Mouse (Mus musculus) urinary bladder, adult 18-20 months (tissue): Measurements from ENCODE around the gene Abhd17c.
"Not testable (repeated sequence)": the region's sequence is repeated elsewhere in the genome, so short reads cannot be mapped to it uniquely, and the experiment has no call there.

ENCODE experiments used
- DNase-seq, 2 experiments: peaks; one replicate each; pipeline ENCODE4 v3.0.0; 2022; ENCODE audit warnings: low spot score in 2 of 2, mixed read lengths in 2 of 2

Abhd17c gene

DNA sequence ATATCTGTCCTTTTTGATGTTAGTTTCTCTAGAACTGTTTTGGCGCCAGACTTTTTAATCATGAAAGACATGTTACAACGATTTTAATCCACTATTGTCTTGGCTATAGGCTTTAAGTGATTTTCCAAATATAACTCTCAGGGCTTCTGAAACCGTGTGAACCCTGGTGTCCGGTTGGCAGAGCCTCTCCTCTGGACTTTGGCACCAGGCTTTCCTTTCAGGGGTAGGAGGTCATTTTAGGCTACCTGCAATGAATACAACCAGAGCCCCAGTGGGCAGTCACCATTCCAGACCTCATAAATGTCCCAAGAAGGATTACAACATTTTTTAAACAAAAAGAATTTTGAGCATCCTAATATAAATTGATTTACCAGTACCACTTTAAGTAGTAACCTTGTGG, 1.1 kb upstream of the Abhd17c start:
- DNase-seq = no peak

DNA sequence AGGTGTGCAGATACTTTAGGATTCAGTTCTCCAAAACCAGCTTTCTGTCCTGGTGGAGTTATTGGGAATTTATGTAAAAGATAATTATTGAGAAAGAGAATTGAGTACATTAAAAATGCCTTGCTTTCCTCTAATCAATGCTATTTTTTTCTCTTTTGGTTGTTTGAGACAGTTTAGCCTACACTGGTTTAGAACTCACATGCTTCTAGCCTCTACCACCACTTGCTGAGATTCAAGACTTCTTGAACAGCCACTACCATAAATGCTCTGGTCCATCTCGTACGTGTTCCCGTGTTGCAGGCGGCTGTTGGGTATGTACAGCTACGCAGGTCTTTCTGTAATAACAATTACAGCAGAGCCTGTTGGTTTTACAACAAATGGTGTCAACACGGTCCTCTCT, 681 bp upstream of the Abhd17c start:
- DNase-seq = no peak

DNA sequence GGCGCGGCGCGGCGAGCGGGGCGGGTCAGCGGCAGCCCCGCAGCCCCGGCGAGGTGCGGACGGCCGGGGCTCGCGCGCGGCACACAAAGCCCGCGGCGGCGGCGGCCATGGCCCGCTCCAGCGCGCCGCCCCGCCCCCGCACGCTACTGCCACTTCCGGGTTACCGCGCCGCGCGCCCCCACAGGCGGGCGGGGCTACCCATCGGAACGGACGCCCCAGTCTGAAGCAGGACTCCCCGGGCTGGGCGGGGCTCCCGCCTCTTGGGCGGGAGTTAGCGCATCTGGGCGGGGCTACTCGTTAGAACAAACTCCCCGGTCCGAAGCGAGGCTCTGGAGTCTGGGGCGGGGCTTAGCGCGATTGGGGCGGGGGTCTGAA, 254 bp upstream of the Abhd17c start:
- DNase-seq = peak; percentile 88 to 90

DNA sequence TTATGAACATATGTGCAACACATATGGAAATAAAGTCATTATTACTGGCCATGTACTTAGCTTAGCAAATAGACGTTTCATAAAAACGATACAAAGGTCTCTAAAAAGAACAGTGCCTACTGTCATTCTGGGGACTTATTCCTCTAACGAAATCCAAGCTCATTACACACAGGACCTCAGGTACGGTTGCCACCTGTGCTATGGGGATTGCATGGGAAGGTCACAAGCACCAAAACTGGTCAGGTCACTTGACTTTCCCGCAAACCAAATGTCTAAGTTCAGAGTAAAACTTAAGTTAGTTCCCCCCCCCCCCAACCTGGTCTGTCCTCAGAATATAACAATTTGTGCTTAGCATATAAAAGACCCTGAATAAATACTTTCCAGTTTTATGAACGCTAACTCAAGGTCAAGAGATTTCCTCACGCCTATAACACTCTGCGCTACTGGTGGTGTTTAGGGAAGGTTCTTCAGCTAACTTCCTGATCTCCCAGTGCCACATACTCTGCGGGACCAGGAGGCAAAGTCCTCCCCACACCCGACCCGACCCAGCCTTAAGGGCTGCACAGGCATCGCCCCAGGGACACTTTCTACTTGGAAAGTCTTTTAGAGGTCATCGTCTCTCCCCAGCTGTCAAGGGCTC, 1.2 kb downstream of the Abhd17c start:
- no peak for DNase-seq

DNA sequence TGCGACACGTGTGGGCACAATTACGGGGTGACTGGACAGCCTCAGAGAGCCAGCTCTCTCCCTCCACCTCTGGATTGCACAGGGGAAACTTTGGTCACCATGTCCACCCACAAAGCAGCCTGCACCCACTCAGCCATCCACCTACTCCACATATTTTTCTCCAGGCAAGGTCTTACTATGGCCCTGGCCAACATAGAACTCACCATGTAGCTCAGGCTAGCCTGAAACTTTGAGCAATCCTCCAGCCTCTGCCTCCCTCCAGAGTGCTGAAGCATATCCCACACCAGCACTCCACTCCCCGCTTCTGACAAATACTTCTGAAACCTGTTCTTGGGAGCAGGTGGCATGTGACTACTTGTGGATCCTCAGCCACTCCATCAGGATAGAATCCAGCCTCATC, 1.9 kb downstream of the Abhd17c start:
- DNase-seq = no peak

DNA sequence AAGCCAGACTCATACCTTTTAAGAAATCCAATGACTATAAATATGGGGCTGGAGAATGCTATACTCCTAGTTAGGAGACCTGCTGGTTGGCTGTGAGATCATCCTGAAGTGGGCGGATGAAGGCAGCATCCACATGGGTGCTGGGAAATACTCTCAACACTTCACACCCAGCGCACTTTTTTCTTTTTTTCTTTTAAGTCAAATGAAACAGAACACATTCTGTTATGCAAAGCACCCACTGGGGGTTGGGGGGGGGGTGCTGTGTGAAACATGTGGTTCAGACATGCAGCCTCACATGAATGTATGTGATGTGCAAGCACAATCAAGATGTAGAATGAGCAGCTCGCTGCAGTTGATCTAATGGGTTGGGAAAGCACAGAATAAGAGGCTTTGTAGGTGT, 2.8 kb downstream of the Abhd17c start:
- no peak for DNase-seq

DNA sequence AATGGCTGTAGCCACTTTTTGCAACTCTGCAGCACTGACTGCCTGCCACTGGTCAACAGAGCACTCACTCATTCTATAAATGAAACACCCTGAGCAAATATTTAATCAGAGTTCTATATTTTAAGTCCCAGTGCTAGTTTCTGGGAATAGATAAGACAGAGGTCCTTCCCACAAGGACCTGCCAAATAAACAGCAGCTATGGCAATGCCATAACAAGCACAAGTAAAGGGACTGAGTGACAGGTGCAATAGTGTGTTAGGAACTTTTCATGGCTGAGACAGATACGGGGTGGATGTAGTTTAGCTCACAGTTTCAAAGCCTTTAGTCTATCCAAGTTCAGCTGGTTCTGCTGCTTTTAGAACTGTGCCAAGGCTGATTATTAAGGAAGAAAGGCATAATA, 3.9 kb downstream of the Abhd17c start:
- no peak for DNase-seq

DNA sequence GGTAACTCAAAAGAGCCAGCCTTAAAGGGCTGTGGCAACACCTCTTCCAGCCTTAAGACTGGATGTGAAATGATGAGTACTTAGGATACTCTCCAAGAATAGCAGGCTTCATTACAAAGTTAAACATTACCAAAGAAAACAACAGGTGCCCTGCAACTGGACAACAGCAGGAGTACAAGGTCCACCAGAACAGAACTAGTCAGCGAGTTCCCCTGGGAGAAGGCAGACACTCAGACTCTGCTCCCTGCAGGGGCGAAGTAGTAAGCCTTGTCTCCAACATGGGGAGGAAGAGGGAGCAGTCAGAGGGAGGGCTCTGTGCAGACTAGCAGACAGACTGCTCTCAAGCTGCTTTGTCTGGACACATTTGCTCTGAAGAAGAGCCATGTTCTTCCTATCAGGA, 6.1 kb downstream of the Abhd17c start:
- no peak for DNase-seq

DNA sequence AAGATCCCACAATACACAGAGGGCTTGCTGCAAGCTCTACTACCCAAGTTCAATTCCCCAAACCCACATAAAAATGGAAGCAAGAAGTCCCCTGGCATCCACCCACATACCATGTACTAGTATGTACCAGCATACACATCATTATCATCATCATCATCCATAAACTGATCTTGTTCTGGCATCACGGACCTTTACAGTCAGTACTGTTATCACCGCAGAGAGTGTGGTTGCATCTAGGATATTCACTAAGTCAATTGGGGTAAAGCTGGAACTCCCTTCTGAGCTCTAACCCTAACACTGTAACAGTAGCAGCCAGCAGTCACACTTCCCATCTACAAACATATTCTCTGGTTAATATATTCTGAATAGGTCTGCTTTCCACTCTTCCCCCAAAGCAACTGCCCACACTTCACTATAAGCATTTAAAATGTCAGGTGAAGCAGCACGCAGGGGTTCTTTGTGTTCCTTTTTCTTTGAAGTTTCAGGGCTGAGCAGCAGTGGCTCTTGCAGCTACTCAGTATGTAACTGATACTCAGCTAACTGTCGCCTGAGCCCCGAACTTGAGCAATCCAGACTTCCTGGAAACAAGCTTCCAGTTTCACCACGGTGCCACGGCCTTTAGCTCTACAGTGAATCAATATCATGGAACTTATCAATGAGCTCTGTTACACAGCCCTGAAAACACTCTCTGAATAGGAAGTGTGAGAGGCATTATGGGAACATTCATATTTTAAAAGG, 8.8 kb downstream of the Abhd17c start:
- no peak for DNase-seq

DNA sequence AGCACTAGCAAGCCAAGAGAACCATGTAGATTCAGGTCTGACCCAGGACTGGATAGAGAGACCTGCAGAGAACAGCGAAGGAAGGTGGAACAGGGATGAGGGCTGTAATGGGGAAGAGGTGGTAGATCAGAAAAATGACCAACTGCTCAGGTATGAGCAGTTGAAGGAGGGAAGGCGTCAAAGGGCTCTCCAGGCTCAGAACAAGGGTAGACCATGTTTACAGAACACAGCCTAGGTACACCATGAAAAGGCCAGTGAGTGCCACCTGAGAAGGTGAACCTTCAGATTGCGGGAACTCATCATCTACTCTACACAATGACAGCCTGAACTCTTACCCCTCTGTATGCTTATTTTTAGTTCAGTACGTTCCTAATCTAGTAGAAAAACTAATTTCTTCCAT, 9.5 kb downstream of the Abhd17c start:
- DNase-seq = no peak

DNA sequence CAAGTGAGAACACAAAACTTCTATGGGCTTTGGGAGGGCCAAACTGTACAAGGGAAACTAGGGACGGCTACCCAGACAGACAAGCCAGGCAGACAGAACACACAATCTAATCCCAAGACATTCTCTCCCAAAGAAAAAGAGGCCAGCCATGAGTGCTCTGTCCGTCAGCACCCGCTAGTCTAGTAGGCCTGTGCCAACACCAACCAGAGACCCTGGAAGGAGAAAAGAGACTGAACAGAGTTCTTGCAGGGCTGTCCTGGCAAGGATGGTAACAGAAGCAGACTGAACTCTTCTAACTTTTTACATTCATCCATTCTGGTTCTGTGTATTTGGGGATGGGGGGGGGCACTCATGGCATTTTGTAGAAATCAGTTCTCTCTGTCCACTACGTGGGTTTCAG, 12.1 kb downstream of the Abhd17c start:
- no peak for DNase-seq

DNA sequence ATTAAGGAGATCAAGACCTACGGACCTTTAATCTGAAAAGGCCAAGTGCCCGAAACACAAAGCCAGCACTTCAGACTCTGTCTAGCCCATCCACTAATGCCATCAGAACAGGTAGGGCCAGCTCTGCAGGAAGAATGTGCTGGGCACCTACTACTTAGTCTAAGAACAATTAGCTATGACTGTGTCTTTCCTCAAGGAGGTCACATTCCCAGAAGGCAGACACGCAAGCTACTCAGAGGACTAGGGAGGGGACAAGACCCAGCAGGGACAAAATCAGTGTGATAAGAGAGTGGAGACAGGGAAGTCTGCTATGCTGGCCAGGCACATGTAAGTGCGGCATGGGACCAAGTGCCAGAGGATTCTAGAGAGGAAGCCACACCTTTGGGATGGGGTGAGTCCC, 13.0 kb downstream of the Abhd17c start:
- peak in 1 of 2 experiments; percentile 53 for DNase-seq

DNA sequence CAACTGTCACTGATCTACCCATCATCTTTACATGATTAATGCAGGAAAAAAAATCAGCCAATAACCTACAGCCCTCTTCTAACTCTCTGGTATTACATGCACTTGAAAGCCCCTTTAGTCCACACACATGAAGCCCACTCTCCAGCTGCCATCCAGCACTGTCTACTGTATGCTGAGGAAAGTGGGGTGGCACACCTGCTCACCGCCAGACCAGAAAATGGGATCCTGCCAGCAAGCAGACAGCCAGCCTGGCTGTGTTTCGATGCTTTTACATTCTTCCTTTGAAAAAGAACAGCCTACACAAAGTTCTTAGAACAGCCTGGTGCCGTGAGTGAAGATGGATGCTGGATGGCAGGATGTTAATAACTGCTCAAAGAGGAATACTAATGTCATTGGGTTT, 13.9 kb downstream of the Abhd17c start:
- DNase-seq = no peak

DNA sequence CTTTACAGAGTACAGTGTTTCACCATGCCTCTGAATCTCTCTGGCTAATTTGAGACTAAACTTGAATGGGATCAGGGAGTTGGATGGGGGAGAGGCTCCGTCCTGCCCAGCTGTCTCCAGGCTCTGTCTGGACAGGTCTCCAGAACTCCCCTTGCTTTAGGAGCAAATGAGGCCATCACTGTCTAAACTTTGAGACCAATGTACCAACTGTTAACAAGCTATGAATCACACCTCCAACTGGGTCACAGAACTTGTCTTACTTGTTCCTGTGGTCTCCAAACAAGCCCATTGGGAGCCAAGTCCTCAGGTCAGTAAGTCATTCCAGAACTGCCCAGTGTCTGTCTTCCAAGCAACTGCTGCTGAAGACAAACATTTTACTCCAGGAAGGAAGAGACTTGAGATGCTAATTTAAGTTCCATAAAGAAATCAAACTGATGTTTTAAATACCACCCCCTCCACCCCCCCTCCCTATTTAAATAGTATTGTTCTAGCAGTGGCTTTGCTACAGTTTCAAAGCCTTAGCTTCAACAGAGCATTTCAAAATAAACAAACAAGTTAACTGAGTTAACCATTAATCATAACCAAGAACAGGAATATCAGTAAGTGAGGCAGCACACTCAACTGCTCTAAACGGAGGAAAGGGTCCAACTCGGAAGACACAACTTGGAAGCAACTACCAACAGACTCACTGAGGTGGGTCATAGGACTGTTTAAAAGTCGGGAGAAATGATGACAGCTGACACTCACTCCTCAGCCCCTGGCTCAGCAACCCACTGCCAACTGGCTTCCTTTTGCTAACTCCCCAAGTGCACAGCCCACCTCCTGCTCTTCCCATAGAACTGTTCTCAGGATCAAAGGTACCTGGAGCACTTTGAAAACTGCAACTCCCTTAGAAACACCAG, 15.6 kb downstream of the Abhd17c start:
- peak in 1 of 2 experiments; percentile 78 for DNase-seq

DNA sequence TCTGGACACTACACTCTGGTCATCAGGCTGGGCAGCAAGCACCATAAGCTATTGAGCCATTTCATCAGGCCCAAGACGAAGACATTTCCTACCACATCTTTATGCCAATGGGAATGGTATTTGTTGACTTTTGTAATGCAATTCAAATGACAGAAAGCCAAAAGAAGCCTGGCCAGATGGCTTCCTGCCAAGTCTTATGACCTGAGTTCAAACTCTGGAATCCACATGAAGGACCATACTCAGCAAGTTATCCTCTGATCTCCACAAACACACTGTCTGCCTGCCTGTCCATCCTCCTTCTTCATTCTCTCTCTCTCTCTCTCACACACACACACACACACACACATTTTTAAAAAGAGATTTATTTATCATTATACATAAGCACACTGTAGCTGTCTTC, 19.0 kb downstream of the Abhd17c start:
- no peak for DNase-seq

DNA sequence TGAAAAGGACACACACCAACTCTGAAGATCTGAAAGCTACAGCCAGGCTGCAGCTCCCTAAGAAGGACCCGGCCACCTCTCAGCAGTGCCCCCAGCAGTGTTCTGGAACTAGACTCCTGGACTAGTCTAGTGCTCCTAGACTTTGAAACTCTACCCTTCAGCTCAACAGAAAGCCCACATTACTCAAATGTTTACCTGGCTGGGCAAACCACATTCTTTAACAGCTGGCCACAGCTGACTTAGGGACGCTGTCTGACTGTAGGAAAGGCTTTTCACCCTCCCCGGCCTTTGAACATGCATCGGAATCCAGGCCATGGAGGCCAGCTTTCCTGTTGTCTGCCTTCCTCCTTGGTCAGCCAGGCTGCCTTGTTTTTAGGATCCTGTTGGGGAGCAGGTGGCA, 20.0 kb downstream of the Abhd17c start:
- DNase-seq = no peak

DNA sequence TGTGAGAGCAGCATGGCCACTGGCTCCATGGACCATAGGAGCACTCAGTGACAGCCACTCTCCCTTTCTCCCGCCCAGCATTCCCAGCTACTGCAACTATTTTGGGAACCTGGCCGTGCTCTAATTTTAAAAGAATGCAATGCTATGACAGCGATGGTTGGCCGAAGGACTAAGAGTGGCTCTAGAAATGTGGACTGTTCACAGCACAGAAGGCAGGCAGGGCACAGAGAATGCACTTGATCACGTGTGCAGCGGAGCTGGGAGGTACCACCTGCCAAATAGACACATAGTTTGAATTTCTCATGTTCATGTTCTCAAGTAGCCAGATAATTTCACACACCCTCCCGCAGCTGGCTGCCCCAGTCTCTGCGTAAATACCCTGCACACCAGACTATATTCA, 23.0 kb downstream of the Abhd17c start:
- no peak for DNase-seq

DNA sequence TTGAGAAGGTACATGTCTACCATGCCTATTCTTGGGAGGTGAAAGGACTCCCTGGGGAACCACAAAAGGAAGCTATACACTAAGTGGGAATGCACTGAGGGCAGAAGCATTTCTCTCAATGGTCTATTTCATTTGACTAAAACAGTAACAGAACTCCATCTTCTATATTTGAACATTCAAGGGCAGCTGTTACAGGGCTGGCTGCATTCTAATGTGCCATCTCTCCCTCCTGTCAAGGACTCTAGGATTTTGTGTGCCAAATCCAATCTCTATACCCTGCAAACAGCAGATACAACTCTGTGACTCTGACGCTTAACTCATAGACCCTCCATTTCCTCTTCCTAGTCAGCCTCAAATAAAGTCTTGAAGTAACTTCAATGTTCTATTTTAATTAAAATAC, 26.0 kb downstream of the Abhd17c start:
- no peak for DNase-seq

DNA sequence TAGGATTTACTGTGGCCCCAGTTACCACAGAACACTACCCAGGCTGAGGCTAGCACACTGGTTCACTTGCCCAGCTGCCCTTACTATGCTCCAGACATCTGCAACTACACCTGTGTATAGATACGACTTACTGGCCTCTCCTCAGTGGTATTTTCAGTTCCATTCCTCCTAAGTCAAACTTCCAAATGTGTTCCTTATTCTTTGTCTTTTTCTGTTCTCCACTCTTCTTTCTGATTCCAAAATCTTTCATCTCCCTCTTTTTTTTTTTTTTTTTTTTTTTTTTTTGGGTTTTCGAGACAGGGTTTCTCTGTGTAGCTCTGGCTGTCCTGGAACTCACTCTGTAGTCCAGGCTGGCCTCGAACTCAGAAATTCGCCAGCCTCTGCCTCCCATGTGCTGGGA, 28.0 kb downstream of the Abhd17c start:
- DNase-seq = not testable (repeated sequence)

DNA sequence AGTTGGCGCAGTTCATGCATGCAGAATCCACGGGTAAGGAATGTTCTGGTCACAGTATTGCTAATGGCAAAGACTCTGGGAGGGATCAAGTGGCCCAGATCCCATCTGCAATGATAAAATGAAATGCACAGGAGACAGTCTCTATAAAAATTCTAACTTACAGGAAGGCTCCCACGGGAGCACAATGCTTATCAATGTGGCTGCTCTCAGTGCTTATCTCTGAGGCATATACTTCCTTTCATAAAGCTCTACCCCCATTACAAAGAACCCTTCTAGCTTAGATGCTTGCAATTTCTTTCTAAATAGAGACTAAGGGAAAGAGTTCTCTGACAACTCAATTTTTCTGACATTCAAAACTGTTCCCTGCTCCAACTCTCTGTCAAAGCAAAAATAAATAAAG, 29.9 kb downstream of the Abhd17c start:
- DNase-seq = no peak

DNA sequence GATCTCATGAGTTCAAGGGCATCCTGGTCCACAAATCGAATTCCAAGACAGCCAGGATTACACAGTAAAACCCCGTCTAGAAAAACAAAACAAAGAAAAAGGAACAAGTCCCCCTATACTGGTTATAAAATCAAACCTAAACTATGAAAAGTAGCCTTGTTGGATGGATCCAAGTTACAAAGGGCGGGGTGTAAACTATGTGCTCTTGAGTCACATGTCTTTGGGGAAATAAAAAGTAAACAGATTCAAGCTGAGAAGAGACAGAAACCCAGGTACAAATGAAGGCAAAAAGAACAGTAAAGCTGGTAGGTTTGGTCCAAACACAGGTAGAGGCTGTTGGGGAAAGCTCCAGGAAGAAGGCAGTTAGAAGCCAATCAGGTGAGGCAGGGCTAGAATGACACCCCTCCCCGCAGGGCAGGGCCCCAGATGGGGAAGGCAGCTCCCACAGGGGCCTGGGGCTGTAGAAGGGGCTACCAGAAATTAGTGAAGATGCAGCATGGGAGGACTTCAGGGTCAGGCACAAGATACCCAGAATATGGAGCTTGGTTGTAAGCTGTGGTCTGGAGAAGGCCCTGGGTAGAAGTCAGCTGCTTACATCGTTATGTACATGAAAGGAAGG, 31.4 kb downstream of the Abhd17c start:
- no peak for DNase-seq
